Mouse (Mus musculus) CH12.LX (cell line): ENCODE results near the gene Jdp2. TPM values are rescaled to one million over a fixed set of nuclear protein-coding genes. Genes with fewer than 3 reads are reported as not detected.

Source experiments
- DNase-seq: peaks from one replicate; pipeline ENCODE4 v3.0.0-alpha.2; 2013; ENCODE audit errors: extremely low read depth
- H3K27ac ChIP-seq: 2 replicates; pipeline ENCODE4 v1.5.1; 2012; ENCODE audit warnings: low read depth, mild to moderate bottlenecking, control low read depth, moderate library complexity; ENCODE audit not compliant: insufficient read depth
- H3K27me3 ChIP-seq: replicated peaks from 2 replicates; pipeline ENCODE3; 2012; ENCODE audit warnings: inconsistent platforms
- H3K36me3 ChIP-seq, 2 experiments: replicated peaks in 1 of 2; 2 replicates each; pipeline versions ENCODE3 to v1.6.1; 2012; ENCODE audit warnings: inconsistent platforms in 1 of 2, low read length in 1 of 2, mild to moderate bottlenecking in 1 of 2, mixed read lengths in 1 of 2, moderate library complexity in 1 of 2; ENCODE audit not compliant: control insufficient read depth in 1 of 2, insufficient read depth in 1 of 2
- H3K4me1 ChIP-seq, 2 experiments: 2 replicates each; pipeline ENCODE4 v1.6.1; 2012; ENCODE audit warnings: inconsistent platforms in 1 of 2, moderate library complexity in 1 of 2; ENCODE audit not compliant: insufficient read depth in 2 of 2, control insufficient read depth in 1 of 2
- H3K4me2 ChIP-seq: 2 replicates; pipeline ENCODE4 v1.6.1; 2012; ENCODE audit warnings: low read depth, mild to moderate bottlenecking, control low read depth; ENCODE audit not compliant: poor library complexity, insufficient read depth, severe bottlenecking
- H3K4me3 ChIP-seq, 3 experiments: fragments of 150-350 bp in 1 of 3; sonication (generic) in 1 of 3; replicated peaks in 1 of 3; 2 replicates each; pipeline versions ENCODE3 to v1.5.1; 2011 to 2012; ENCODE audit warnings: low read depth in 2 of 3, low read length in 2 of 3, mild to moderate bottlenecking in 2 of 3, moderate library complexity in 2 of 3, control low read depth in 1 of 3, improper control_type of control experiment in 1 of 3, inconsistent platforms in 1 of 3, mixed read lengths in 1 of 3; ENCODE audit not compliant: poor library complexity in 1 of 3
- H3K79me2 ChIP-seq: replicated peaks from 2 replicates; pipeline ENCODE4 v1.6.1; 2012; ENCODE audit warnings: mild to moderate bottlenecking, moderate library complexity; ENCODE audit not compliant: control insufficient read depth, poor library complexity, insufficient read depth, severe bottlenecking; ENCODE audit errors: extremely low read depth
- H3K9ac ChIP-seq: 2 replicates; pipeline ENCODE4 v1.6.1; 2012; ENCODE audit warnings: low read depth, mild to moderate bottlenecking, control low read depth, moderate library complexity; ENCODE audit not compliant: insufficient read depth
- H3K9me3 ChIP-seq: replicated peaks from 2 replicates; pipeline ENCODE3; 2012; ENCODE audit warnings: low read length, inconsistent platforms, mixed read lengths
- CHD1 ChIP-seq: IDR thresholded peaks from 2 replicates; pipeline ENCODE4 v1.6.1; 2012; ENCODE audit warnings: low read depth, low read length, improper control_type of control experiment, inconsistent platforms
- CHD2 ChIP-seq: IDR thresholded peaks from 2 replicates; pipeline ENCODE4 v1.6.1; 2011; ENCODE audit warnings: low read length, improper control_type of control experiment
- EP300 ChIP-seq: IDR thresholded peaks from 2 replicates; pipeline ENCODE4 v1.6.1; 2011; ENCODE audit warnings: low read length, improper control_type of control experiment
- ETS1 ChIP-seq: conservative IDR thresholded peaks from 2 replicates; pipeline ENCODE4 v1.6.1; 2012; ENCODE audit warnings: low read depth, mild to moderate bottlenecking, inconsistent platforms, low read length, improper control_type of control experiment, moderate library complexity
- GABPA ChIP-seq: IDR thresholded peaks from 2 replicates; pipeline ENCODE4 v1.6.1; 2012; ENCODE audit warnings: low read depth, low read length, improper control_type of control experiment, inconsistent platforms; ENCODE audit not compliant: insufficient replicate concordance
- IRF4 ChIP-seq: IDR thresholded peaks from 2 replicates; pipeline ENCODE4 v1.6.1; 2014; ENCODE audit warnings: low read depth, mild to moderate bottlenecking, inconsistent platforms, low read length, improper control_type of control experiment
- JUN ChIP-seq: IDR thresholded peaks from 2 replicates; pipeline ENCODE4 v1.6.1; 2011; ENCODE audit warnings: low read depth, mild to moderate bottlenecking, low read length, improper control_type of control experiment, moderate library complexity; ENCODE audit not compliant: insufficient read depth
- JUND ChIP-seq: conservative IDR thresholded peaks from 2 replicates; pipeline ENCODE4 v1.6.1; 2011; ENCODE audit warnings: low read depth, low read length, improper control_type of control experiment
- MAFK ChIP-seq: IDR thresholded peaks from 2 replicates; pipeline ENCODE4 v1.6.1; 2011; ENCODE audit warnings: low read length, improper control_type of control experiment; ENCODE audit not compliant: insufficient replicate concordance
- MAX ChIP-seq: IDR thresholded peaks from 2 replicates; pipeline ENCODE4 v1.6.1; 2011; ENCODE audit warnings: low read length, improper control_type of control experiment
- MEF2A ChIP-seq: IDR thresholded peaks from 2 replicates; pipeline ENCODE4 v1.6.1; 2014; ENCODE audit warnings: low read depth, mild to moderate bottlenecking, inconsistent platforms, low read length, improper control_type of control experiment, borderline replicate concordance
- NRF1 ChIP-seq: IDR thresholded peaks from 2 replicates; pipeline ENCODE4 v1.6.1; 2014; ENCODE audit warnings: low read depth, mild to moderate bottlenecking, inconsistent platforms, low read length, improper control_type of control experiment, moderate library complexity
- PAX5 ChIP-seq: IDR thresholded peaks from 2 replicates; pipeline ENCODE4 v1.6.1; 2012; ENCODE audit warnings: low read length, inconsistent platforms, mixed read lengths
- POLR2A ChIP-seq: IDR thresholded peaks from 2 replicates; pipeline ENCODE4 v1.6.1; 2011; ENCODE audit warnings: low read depth, mild to moderate bottlenecking, improper control_type of control experiment, low read length
- TCF12 ChIP-seq: IDR thresholded peaks from 2 replicates; pipeline ENCODE4 v1.6.1; 2014; ENCODE audit warnings: low read depth, mild to moderate bottlenecking, inconsistent platforms, low read length, improper control_type of control experiment
- UBTF ChIP-seq: IDR thresholded peaks from 2 replicates; pipeline ENCODE4 v1.6.1; 2012; ENCODE audit warnings: low read depth, mild to moderate bottlenecking, inconsistent platforms, low read length, improper control_type of control experiment, moderate library complexity
- USF2 ChIP-seq: conservative IDR thresholded peaks from 2 replicates; pipeline ENCODE4 v1.6.1; 2011; ENCODE audit warnings: low read depth, low read length, improper control_type of control experiment
- ZNF384 ChIP-seq: IDR thresholded peaks from 2 replicates; pipeline ENCODE4 v1.6.1; 2012; ENCODE audit warnings: low read depth, low read length, improper control_type of control experiment, inconsistent platforms
- dilution Hi-C: fragments of 300-500 bp; cut with MboI; formaldehyde crosslinking; loops from 2 replicates; pipeline ENCODE4 v1.14.3; 2020; ENCODE audit warnings: low sequenced_read_pairs; ENCODE audit not compliant: extremely low pct_unique_long_range_greater_than_20kb, extremely low pct_ligation_motif_present
- in situ Hi-C: fragments of 300-500 bp; cut with MboI; formaldehyde crosslinking; loops from 3 replicates; pipeline ENCODE4 v1.14.3; 2019; ENCODE audit warnings: low sequenced_read_pairs, low pct_ligation_motif_present, low pct_unique_long_range_greater_than_20kb, mixed read lengths
- polyA plus RNA-seq: library from polyadenylated mRNA; unstranded; fragments of >175 nt; gene quantifications from 2 replicates; pipeline ENCODE4 v1.2.1, GENCODE M21; 2012; ENCODE audit warnings: low read depth; ENCODE audit not compliant: insufficient read length
- total RNA-seq, 2 experiments: library from RNA; depleted of rRNA; stranded (reverse); fragments of 300-350 nt in 1 of 2; fragments of >200 nt in 1 of 2; gene quantifications; 2 replicates each; pipeline ENCODE4 v1.2.3; 2012 to 2014

The Jdp2 gene
- total and polyA plus RNA-seq, 3 experiments, result 64.7 to 104 (median 86.5) TPM

DNA sequence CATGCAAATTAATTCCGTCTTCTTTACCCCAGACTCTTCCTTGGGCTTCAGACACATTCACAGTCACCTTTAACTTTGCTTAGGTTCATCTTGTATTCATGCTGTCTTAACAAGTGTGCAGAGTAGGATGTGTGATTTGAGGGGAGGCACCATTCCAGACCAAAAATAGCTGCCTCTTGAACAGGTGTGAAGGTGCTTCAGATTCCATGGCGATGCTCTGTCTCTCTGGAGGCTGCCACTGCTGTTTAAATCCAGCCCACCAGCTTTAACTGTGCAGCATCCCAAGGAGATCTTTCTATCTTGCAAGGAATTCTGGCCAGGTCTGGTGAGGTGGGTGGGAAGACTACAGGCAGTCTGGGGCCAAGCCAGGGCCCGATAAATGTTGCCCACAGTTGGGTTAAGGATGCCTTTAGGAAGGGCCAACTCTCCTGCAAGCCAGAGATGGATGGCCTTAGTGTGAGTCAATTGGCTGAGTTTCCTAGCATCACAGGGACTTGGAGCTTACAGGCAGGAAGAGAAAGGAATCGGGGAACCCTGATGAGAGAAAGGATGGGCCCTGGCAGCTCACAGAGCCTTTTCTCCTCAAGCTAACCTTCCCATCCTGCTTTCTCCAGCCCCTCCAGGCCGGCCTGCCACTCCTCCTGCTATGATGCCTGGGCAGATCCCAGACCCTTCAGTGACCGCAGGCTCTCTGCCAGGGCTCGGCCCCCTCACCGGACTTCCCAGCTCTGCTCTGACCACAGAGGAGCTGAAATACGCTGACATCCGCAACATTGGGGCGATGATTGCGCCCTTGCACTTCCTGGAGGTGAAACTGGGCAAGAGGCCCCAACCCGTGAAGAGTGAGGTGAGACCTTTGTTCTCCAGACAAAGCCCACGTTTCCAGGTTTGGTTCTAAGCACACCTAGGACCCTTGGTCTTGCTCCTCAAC lies 9.0 kb downstream of the Jdp2 start:
- Histone ChIP-seq H3K79me2 (peaks cover 18% of the 10 kb centered on the region), H3K9ac (no peak overlapping the region), H3K9me3 (no peaks in the 10 kb centered on the region), H3K27me3 (no peaks in the 10 kb centered on the region), H3K4me3 (no peak overlapping the region), H3K27ac (no peak overlapping the region), H3K4me2 (no peak overlapping the region), H3K4me1 (peaks cover 28 to 97% of the 10 kb centered on the region in 2 experiments), H3K36me3 (peaks cover 52 to 86% of the 10 kb centered on the region in 2 experiments)
- no peak for TF ChIP-seq TCF12
- TF ChIP-seq IRF4, result no peak
- TF ChIP-seq CHD1, result no peak
- TF ChIP-seq MAFK, result no peak
- no peak for TF ChIP-seq JUN
- no peak for DNase-seq
- dilution Hi-C loops, result no loop called here
- in situ Hi-C loops, result no loop called here

DNA sequence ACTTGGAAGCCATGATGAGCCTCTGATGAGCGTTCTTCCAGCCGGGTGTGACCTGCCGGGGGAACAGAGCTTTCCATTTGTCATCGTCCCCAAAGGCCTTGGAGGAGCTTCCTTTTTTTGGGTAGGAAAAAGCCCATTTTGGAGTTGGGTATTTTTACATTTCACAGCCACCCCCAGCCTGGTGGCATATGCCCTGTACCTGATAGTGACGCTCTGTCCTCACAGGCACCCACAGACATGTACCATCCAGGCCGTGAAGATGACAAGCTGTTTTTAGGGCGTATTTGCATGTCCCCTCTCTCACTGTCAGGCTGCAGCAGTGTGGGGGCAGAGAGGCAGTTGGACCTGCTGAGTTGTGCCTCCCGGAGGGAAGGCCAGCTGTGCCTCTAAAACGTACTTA lies 11.3 kb downstream of the Jdp2 start:
- TF ChIP-seq PAX5, result no peak
- TF ChIP-seq EP300, result peak; percentile 39; the same call in 1 of the 2 replicates
- TF ChIP-seq UBTF, result no peak
- 0 out of 2 replicates have a peak, but pooled peaks have one; percentile 14 for TF ChIP-seq MEF2A
- no peak for TF ChIP-seq USF2
- no peak for TF ChIP-seq MAX
- TF ChIP-seq POLR2A, result peak; percentile 19; the same call in 1 of the 2 replicates
- peak; percentile 33 for TF ChIP-seq ETS1
- no peaks in the 10 kb centered on the region for H3K9me3 ChIP-seq
- H3K27ac ChIP-seq, result peak overlapping the region; percentile 43
- H3K36me3 ChIP-seq, result peaks cover 71 to 95% of the 10 kb centered on the region in 2 experiments
- H3K4me3 ChIP-seq, result no peak overlapping the region
- no peaks in the 10 kb centered on the region for H3K27me3 ChIP-seq
- H3K79me2 ChIP-seq, result peaks cover 14% of the 10 kb centered on the region
- dilution Hi-C loops, result no loop called here
- H3K9ac ChIP-seq, result no peak overlapping the region
- in situ Hi-C loops, result no loop called here
- no peak overlapping the region for H3K4me2 ChIP-seq
- peaks cover 19 to 97% of the 10 kb centered on the region in 2 experiments for H3K4me1 ChIP-seq
- no peak for DNase-seq

DNA sequence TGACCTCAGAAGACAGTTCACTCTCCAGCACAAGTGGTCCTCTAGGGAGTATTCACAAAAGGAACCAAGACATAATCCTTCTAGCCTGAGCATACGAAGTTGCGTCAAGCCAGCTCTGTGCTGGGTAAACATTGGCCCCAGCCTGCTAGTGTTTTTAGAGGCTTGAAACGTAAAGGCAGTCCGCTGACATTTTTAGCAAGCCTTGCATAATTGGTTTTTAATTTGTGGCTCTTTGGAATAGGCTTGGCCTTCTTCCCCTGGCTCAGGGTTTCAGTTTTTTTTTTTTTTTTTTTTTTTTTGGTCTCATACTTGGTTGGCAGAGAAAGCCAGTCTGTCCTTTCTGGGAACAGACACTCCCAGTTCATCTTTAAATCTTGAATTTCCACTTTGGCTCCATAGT lies 15.3 kb downstream of the Jdp2 start:
- Histone ChIP-seq H3K9ac (no peak overlapping the region), H3K79me2 (peaks cover 5% of the 10 kb centered on the region), H3K4me2 (no peak overlapping the region), H3K4me1 (peaks cover 10 to 89% of the 10 kb centered on the region in 2 experiments), H3K27ac (no peak overlapping the region), H3K27me3 (no peaks in the 10 kb centered on the region), H3K9me3 (no peaks in the 10 kb centered on the region), H3K36me3 (peaks cover 70 to 97% of the 10 kb centered on the region in 2 experiments), H3K4me3 (no peak overlapping the region)
- dilution Hi-C loops (no loop called here), in situ Hi-C loops (no loop called here)
- no peak for DNase-seq
- TF ChIP-seq IRF4, result no peak
- no peak for TF ChIP-seq CHD2
- peak; percentile 68 for TF ChIP-seq ZNF384
- no peak for TF ChIP-seq NRF1
- TF ChIP-seq JUND, result no peak
- TF ChIP-seq GABPA, result no peak
- TF ChIP-seq UBTF, result no peak
- no peak for TF ChIP-seq PAX5
